Mouse (Mus musculus) bone marrow, adult 2 months (tissue): ENCODE results near the gene Nhsl1. TPM values are rescaled to one million over a fixed set of nuclear protein-coding genes. Genes with fewer than 3 reads are reported as not detected.

ENCODE experiments used
- H3K27ac ChIP-seq: fragments of 200-500 bp; 2 replicates; pipeline ENCODE4 v1.5.1; 2012; ENCODE audit warnings: low read depth, mild to moderate bottlenecking, control low read depth, inconsistent platforms, low read length; ENCODE audit not compliant: control insufficient read depth, poor library complexity, insufficient read depth
- H3K4me1 ChIP-seq: fragments of 200-500 bp; 2 replicates; pipeline ENCODE4 v1.6.1; 2011; ENCODE audit warnings: low read length; ENCODE audit not compliant: control insufficient read depth, insufficient read depth
- H3K4me3 ChIP-seq: fragments of 200-500 bp; replicated peaks from 2 replicates; pipeline ENCODE3; 2011; ENCODE audit warnings: mild to moderate bottlenecking, low read depth, low read length, control low read depth; ENCODE audit not compliant: control insufficient read depth
- CTCF ChIP-seq: fragments of 200-500 bp; IDR thresholded peaks from 2 replicates; pipeline ENCODE4 v1.5.1; 2011; ENCODE audit warnings: low read length, control low read depth; ENCODE audit not compliant: control insufficient read depth, insufficient read depth
- POLR2A ChIP-seq: fragments of 200-500 bp; IDR thresholded peaks from 2 replicates; pipeline ENCODE4 v1.6.1; 2011; ENCODE audit warnings: low read depth, mild to moderate bottlenecking, control low read depth, low read length, borderline replicate concordance; ENCODE audit not compliant: control insufficient read depth
- WGBS: fragments of 180-500 bp; shearing (Covaris S2); methylation state at CpG from one replicate; pipeline ENCODE4 v1.1.7; 2018; 5-methylcytosine and 5-hydroxymethylcytosine counted together
- polyA plus RNA-seq: library from polyadenylated mRNA; stranded (reverse); fragments of >200 nt; gene quantifications from 2 replicates; pipeline ENCODE4 v1.2.4, GENCODE M21; 2011; ENCODE audit warnings: low replicate concordance; ENCODE audit not compliant: missing spikeins, insufficient read depth, insufficient read length

Gene Nhsl1
- polyA plus RNA-seq, 1 experiment = 1.6 TPM

DNA sequence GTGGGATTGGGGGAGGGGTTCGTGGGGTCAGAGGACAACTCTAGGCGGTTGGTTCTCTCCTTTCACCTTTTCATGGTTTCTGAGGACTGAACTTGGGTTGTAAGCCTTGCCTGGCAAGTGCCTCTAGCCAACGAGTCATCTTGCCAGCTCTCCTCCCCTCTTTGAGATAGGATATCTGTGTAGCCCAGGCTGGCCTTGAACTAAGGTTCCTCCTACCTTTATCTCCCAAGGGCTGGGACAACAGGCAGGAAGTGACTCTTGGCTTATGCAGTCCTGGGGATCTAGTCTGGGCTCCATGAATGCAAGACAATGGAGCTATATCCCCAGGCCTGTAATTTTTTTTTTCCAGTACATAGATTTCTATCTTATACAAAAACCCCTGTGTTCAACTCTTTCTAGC is 135.4 kb downstream of the Nhsl1 start:
- TF ChIP-seq POLR2A = no peak
- TF ChIP-seq CTCF = no peak

DNA sequence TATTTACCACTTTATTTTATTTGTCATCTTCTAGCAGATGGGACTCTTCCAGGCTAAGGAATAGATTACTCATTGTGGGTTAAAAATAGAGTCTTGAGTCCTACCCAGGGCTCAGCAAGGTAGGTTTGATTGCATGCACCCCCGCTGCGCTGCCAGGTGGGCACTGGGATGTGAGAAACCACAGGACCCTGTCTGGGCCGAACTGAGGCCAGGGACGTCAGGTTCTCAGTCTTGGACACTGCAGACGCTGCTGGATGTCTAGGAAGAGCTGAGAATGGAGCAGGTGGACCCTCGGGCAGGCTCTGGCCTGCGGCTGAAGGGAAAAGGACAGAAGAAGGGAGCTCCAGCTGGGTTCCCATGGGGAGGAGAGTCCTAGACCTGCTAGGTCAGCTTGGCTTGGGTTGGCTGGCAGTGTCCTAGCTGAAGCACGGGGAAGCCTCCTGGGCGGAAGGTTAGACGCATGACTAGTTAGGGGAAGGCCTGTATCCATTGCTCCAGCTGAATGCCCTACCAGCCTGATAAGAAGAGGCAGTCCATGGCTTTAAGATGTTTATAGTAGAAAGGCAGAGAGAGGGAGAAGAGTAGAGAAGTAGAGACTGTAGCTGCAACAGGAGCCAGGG is 136.6 kb downstream of the Nhsl1 start:
- no peak overlapping the region for H3K4me3 ChIP-seq
- no peaks in the 10 kb centered on the region for H3K4me1 ChIP-seq
- WGBS = 90% methylated on average over 10 of the region's 10 CpGs
- no peak for TF ChIP-seq POLR2A
- no peak for TF ChIP-seq CTCF
- no peak overlapping the region for H3K27ac ChIP-seq

More for the DNA sequence above, 135.4 kb downstream of the Nhsl1 start:
- WGBS = 56% methylated on average over 3 of the region's 3 CpGs
- Histone ChIP-seq H3K4me1 (no peaks in the 10 kb centered on the region), H3K4me3 (no peak overlapping the region), H3K27ac (no peak overlapping the region)

DNA sequence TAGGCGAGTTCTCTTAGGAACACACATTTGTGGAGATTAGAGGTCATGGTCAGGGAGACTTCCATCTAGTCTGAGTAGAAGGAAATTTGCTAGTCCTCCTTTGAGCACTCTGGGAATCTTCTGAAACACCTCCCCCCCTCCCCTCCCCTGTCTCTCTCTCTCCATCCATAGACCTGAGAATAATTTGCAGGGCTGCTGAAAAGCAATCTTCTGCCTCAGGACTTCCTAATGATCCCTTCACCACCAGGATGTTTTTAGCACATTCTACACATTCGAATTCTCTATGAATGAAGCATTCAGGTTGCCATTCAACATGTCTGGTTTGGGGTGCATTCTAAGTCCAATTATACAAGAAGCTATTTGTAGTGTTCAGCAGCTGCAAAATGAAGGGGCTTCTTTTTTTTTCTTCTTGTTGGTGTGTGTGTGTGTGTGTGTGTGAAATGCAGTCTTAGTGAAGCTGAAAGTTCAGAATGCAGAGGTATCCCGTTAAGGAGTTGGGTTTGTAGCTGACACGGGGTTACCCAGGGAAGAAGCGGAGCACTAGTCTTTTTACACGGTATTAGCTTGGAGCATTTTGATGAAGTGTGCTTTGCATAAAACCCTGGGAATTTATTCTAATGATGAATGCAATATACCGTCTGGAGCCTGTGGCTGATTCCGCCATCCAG is 139.2 kb downstream of the Nhsl1 start:
- Histone ChIP-seq H3K27ac (no peak overlapping the region), H3K4me3 (no peak overlapping the region), H3K4me1 (no peaks in the 10 kb centered on the region)
- TF ChIP-seq CTCF (no peak), POLR2A (no peak)
- WGBS = 81% methylated on average over 8 of the region's 8 CpGs

DNA sequence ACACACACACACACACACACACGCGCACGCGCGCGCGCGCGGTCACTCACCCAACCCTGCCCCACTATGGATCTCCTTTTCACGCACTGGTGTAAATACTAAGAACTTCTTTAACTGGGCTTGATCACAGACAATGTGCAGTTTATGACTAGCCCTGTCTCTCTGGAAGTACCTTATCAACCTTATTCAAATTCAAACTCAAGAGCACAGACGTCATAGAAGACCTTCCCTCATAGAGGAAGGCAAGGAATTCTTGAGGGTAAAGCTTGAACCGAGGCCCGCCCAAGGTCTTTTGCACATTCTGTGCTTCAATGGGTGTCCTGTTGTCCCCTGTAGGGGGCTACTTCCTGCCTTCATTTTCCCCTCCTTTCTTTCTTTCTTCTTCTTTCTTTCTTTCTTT is 142.6 kb downstream of the Nhsl1 start:
- no peak overlapping the region for H3K27ac ChIP-seq
- no peaks in the 10 kb centered on the region for H3K4me1 ChIP-seq
- WGBS = 86% methylated on average over 13 of the region's 13 CpGs
- TF ChIP-seq POLR2A (no peak), CTCF (no peak)
- no peak overlapping the region for H3K4me3 ChIP-seq

DNA sequence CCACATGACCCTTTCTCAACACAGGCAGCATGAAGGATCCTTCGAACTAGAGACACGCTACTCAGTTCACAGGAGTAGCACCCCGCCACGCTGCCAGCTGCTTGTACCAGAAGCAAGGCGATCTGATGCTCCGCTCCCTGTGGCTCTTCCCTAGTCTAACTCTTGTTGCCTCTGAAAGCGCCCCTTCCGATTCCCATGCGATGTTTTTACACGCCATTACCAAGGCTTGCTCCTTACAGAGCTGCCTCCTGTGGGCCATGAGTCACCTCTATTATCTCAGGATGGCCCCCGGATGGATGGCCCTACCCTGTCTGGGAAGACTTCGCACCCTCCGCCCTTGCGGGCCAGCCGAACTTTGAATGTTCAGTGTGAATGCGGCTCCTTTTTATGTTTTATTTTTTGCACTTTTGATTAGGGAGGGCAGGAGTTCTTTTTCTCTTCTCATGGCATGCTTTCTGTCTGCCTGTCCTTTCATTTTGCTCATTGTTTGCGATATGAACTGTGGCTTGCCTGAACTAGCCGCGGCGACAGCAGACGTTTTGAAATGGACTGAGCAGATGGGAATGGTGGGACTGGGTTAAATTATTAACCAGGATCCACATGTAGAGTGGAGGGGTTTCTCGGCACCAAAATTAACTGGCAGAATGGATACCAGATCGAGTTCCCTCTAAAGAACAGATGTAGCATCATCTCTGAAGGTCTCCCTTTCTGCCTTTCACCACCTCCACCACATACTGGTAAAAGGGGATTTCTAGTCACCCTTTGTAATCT is 144.5 kb downstream of the Nhsl1 start:
- Histone ChIP-seq H3K4me1 (no peaks in the 10 kb centered on the region), H3K4me3 (no peak overlapping the region), H3K27ac (no peak overlapping the region)
- WGBS = 88% methylated on average over 23 of the region's 23 CpGs
- no peak for TF ChIP-seq POLR2A
- TF ChIP-seq CTCF = no peak

DNA sequence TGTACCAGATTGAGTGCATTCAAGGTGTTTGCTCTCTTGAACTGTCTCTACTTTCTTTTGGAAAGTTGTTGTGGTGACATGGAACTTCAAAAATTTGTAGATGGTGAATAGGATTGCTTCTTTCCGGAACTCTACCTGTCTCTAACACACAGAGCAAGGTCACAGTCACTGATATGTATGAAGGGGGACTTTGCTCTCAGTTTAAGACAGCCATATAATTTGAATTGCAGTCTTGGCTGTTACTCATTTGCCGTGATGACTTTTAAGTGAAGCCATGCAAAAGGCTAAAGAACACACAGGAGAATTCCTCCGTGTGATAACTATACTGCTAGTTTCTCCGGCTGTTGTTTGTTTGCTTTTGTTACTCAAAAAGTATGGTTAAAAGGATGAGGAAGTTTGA is 149.6 kb downstream of the Nhsl1 start:
- no peak for TF ChIP-seq POLR2A
- no peak for TF ChIP-seq CTCF
- Histone ChIP-seq H3K4me3 (no peak overlapping the region), H3K4me1 (no peaks in the 10 kb centered on the region), H3K27ac (no peak overlapping the region)
- WGBS = 76% methylated on average over 4 of the region's 4 CpGs

DNA sequence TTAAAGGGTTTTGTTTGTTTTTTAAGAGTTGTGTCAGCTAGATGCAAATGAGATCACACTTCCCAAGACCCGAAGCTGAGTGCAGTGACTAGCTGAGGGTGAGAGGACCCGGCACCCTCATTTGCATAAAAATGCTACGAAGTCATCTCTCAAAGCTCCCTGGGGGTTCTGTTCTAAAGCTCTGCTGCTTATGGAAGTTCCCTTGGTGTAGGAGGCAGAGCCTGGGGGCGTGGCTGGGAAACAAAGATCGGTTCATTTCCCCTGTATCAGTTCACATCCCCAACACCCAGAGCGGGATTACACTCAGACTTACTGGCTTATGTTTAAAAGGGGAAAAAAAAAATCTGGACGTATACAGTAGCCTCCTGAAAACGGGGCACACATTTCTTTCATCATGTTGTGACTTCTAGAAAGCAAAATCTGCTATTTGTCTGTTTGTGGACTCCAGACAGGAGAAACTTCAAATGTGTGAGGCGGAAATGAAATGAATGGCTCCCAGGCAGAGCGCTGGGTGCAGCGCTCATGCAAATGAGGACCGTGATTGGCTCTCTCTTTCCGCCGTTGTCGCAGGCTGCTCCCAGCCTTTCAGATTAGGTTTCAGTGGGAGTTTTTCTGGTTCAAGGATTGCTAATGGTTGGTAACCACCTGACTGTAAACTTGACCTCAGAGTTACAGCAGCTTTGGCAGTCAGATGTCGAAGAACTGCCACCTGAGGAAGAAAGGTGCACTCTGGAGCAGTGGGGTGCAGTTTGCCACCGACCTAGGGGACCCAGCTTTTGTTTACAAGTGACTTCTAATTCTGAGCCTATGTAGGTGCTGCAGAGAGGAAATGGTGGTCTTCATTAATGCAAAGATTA is 150.7 kb downstream of the Nhsl1 start:
- H3K4me3 ChIP-seq = no peak overlapping the region
- 6% methylated on average over 17 of the region's 17 CpGs for WGBS
- TF ChIP-seq POLR2A (no peak), CTCF (no peak)
- no peaks in the 10 kb centered on the region for H3K4me1 ChIP-seq
- H3K27ac ChIP-seq = no peak overlapping the region
